In genomic region chr6:70724722-70725121, GRCm38 (mm10) we compare ENCODE assay signal across 25 mouse cellular contexts.
DNase-seq lines count a peak whose midpoint lies in the region; ATAC-seq and TF ChIP-seq lines count a peak whose summit lies in the region.
"Had no signal": no experiment of that assay in that cellular context is flagged by ENCODE, and none has a peak within 500 bp of the region (broad histone marks: within the 10 kb centered on the region; RNA-seq: fewer than 3 reads in every experiment).

No protein-coding gene starts in this region.

- H3K79me2 ChIP-seq in CH12.LX (replicated peaks; ENCODE audit: control insufficient read depth, extremely low read depth, insufficient read depth, poor library complexity, severe bottlenecking), result peaks cover 39% of the 10 kb centered on the region

- dilution Hi-C loops in CH12.LX (cut with MboI; ENCODE audit: extremely low pct_ligation_motif_present, extremely low pct_unique_long_range_greater_than_20kb, low sequenced_read_pairs), result no loop called here

- H3K27me3 ChIP-seq in CH12.LX (replicated peaks), result no peaks in the 10 kb centered on the region
- H3K27me3 ChIP-seq in small intestine, adult 2 months (ENCODE audit: control insufficient read depth, insufficient read depth, low read length), result no peaks in the 10 kb centered on the region
- H3K27me3 ChIP-seq in kidney, embryonic 14.5 days (ENCODE audit: control insufficient read depth, insufficient read depth, low read length), result no peaks in the 10 kb centered on the region
- H3K27me3 ChIP-seq: embryonic facial prominence, embryonic 13.5 days; embryonic facial prominence, embryonic 15.5 days; forebrain, embryonic 12.5 days had no signal

- TF ChIP-seq RAD21 in CH12.LX (IDR thresholded peaks at IDR 0.05; ENCODE audit: low read depth, low read length), result no peak

- H3K4me1 ChIP-seq in CH12.LX (ENCODE audit: control insufficient read depth in 1 of 2, insufficient read depth in 2 of 2), result peaks cover 15 to 39% of the 10 kb centered on the region in 2 experiments
- H3K4me1 ChIP-seq in small intestine, adult 2 months (ENCODE audit: control insufficient read depth, insufficient read depth, insufficient read length, low read length), result no peaks in the 10 kb centered on the region
- H3K4me1 ChIP-seq in kidney, embryonic 14.5 days (ENCODE audit: control insufficient read depth, insufficient read depth, low read length), result no peaks in the 10 kb centered on the region
- H3K4me1 ChIP-seq: embryonic facial prominence, embryonic 13.5 days; embryonic facial prominence, embryonic 15.5 days; forebrain, embryonic 10.5 days; forebrain, embryonic 12.5 days had no signal

- H3K9ac ChIP-seq in CH12.LX (ENCODE audit: insufficient read depth, low read depth), result peak overlapping the region; percentile 100
- H3K9ac ChIP-seq in kidney, embryonic 14.5 days (ENCODE audit: low read depth, low read length), result no peak overlapping the region
- H3K9ac ChIP-seq: embryonic facial prominence, embryonic 13.5 days; embryonic facial prominence, embryonic 15.5 days; forebrain, embryonic 12.5 days had no signal

- TF ChIP-seq POLR2A in CH12.LX (IDR thresholded peaks at IDR 0.05; ENCODE audit: low read depth, low read length), result peak; percentile 61; the same call in 1 of the 2 replicates
- TF ChIP-seq POLR2A in small intestine, adult 2 months (IDR thresholded peaks at IDR 0.05; ENCODE audit: low read depth, low read length), result no peak

- H3K36me3 ChIP-seq in CH12.LX (replicated peaks in 1 of 2; ENCODE audit: control insufficient read depth in 1 of 2, insufficient read depth in 1 of 2, low read length in 1 of 2), result peaks cover 33 to 43% of the 10 kb centered on the region in 2 experiments
- H3K36me3 ChIP-seq in small intestine, adult 2 months (ENCODE audit: control insufficient read depth, insufficient read depth, low read length), result no peaks in the 10 kb centered on the region
- no peaks in the 10 kb centered on the region for H3K36me3 ChIP-seq in kidney, embryonic 14.5 days (ENCODE audit: control insufficient read depth, insufficient read depth, low read length)
- H3K36me3 ChIP-seq: embryonic facial prominence, embryonic 13.5 days; embryonic facial prominence, embryonic 15.5 days; forebrain, embryonic 10.5 days; forebrain, embryonic 12.5 days had no signal

- in situ Hi-C loops in CH12.LX (cut with MboI; ENCODE audit: low pct_ligation_motif_present, low pct_unique_long_range_greater_than_20kb, low sequenced_read_pairs), result no loop called here

- ATAC-seq in kidney, embryonic 14.5 days (ENCODE audit: low FRiP score, low TSS enrichment), result no peak
- ATAC-seq: forebrain, embryonic 14.5 days; forebrain, embryonic 16.5 days; Patski had no signal

- peak overlapping the region; percentile 96 for H3K27ac ChIP-seq in CH12.LX (ENCODE audit: insufficient read depth, low read depth)
- no peak overlapping the region for H3K27ac ChIP-seq in small intestine, adult 2 months (ENCODE audit: insufficient read depth, low read depth, low read length)
- no peak overlapping the region for H3K27ac ChIP-seq in kidney, embryonic 14.5 days (ENCODE audit: low read depth, low read length)
- H3K27ac ChIP-seq: embryonic facial prominence, embryonic 13.5 days; embryonic facial prominence, embryonic 15.5 days; forebrain, embryonic 10.5 days; forebrain, embryonic 12.5 days had no signal

- no peaks in the 10 kb centered on the region for H3K9me3 ChIP-seq in CH12.LX (replicated peaks; ENCODE audit: low read length)
- H3K9me3 ChIP-seq in kidney, embryonic 14.5 days (ENCODE audit: control insufficient read depth, low read length), result no peaks in the 10 kb centered on the region
- H3K9me3 ChIP-seq: embryonic facial prominence, embryonic 13.5 days; embryonic facial prominence, embryonic 15.5 days; forebrain, embryonic 10.5 days; forebrain, embryonic 12.5 days had no signal

- no peak overlapping the region for H3K4me2 ChIP-seq in CH12.LX (ENCODE audit: insufficient read depth, low read depth, poor library complexity, severe bottlenecking)
- H3K4me2 ChIP-seq in kidney, embryonic 14.5 days (replicated peaks; ENCODE audit: low read depth, low read length), result no peak overlapping the region
- H3K4me2 ChIP-seq: embryonic facial prominence, embryonic 13.5 days; embryonic facial prominence, embryonic 15.5 days; forebrain, embryonic 12.5 days had no signal

- peak overlapping the region; percentile 77 to 83 (median 77) for H3K4me3 ChIP-seq in CH12.LX (replicated peaks in 1 of 3; ENCODE audit: low read depth in 2 of 3, low read length in 2 of 3, poor library complexity in 1 of 3)
- peak overlapping the region; percentile 17; the same call in 1 of the 2 replicates for H3K4me3 ChIP-seq in small intestine, adult 2 months (ENCODE audit: low read depth, low read length)
- no peak overlapping the region for H3K4me3 ChIP-seq in kidney, embryonic 14.5 days (ENCODE audit: low read length)
- H3K4me3 ChIP-seq: embryonic facial prominence, embryonic 13.5 days; embryonic facial prominence, embryonic 15.5 days; erythroblast, embryonic 14.5 days; forebrain, embryonic 10.5 days; forebrain, embryonic 12.5 days had no signal

- no peak for TF ChIP-seq CTCF in CH12.LX (conservative IDR thresholded peaks at IDR 0.05 in 1 of 2, IDR thresholded peaks at IDR 0.05 in 1 of 2; ENCODE audit: low read depth in 2 of 2, low read length in 2 of 2)
- TF ChIP-seq CTCF in small intestine, adult 2 months (IDR thresholded peaks at IDR 0.05; ENCODE audit: extremely low read depth, insufficient read length, insufficient replicate concordance, low read depth, low read length), result no peak

- TF ChIP-seq EP300 in CH12.LX (IDR thresholded peaks at IDR 0.05; ENCODE audit: low read length), result no peak

- peak; percentile 84 for DNase-seq in heart, adult 11 months
- no peak for DNase-seq in heart, postnatal 10 days
- DNase-seq in A20 (ENCODE audit: low read depth, low spot score), result peak; percentile 56
- DNase-seq in CH12.LX (ENCODE audit: extremely low read depth), result no peak
- no peak for DNase-seq in ovary, postnatal 10 days (ENCODE audit: low spot score)
- no peak for DNase-seq in left cerebral cortex, adult 9 months (ENCODE audit: low spot score in 2 of 2)
- DNase-seq: adrenal gland, adult 2 months; adrenal gland, postnatal 10 days; adrenal gland, postnatal 25 days; cerebellum, adult 11-12 months; cerebellum, adult 8-10 months; cerebellum, adult 9-11 months; cerebellum, postnatal 14 days; cerebellum, postnatal 36 days; embryo, embryonic 11 days had no signal

- intact Hi-C loops in heart, postnatal 10 days (cut with DNase I), result no loop called here

- 88% methylated on average over 13 of the region's 13 CpGs for WGBS in small intestine, adult 2 months
- WGBS in kidney, embryonic 14.5 days, result 91% methylated on average over 13 of the region's 13 CpGs

TF ChIP-seq in CH12.LX, 34 proteins besides CTCF, POLR2A, EP300 and RAD21:
- TF ChIP-seq TCF12 (IDR thresholded peaks at IDR 0.05; ENCODE audit: low read depth, low read length) (no peak), ZNF384 (IDR thresholded peaks at IDR 0.05; ENCODE audit: low read depth, low read length) (no peak), PAX5 (IDR thresholded peaks at IDR 0.05; ENCODE audit: low read length) (no peak), CHD2 (IDR thresholded peaks at IDR 0.05; ENCODE audit: low read length) (no peak), ELF1 (IDR thresholded peaks at IDR 0.05; ENCODE audit: low read depth, low read length) (no peak), BHLHE40 (IDR thresholded peaks at IDR 0.05; ENCODE audit: low read depth, low read length) (no peak), MYC (IDR thresholded peaks at IDR 0.05; ENCODE audit: low read depth, low read length) (no peak), JUND (conservative IDR thresholded peaks at IDR 0.05; ENCODE audit: low read depth, low read length) (no peak), NELFE (IDR thresholded peaks at IDR 0.05; ENCODE audit: low read depth, low read length) (no peak), MAX (IDR thresholded peaks at IDR 0.05; ENCODE audit: low read length) (no peak), MAFK (IDR thresholded peaks at IDR 0.05; ENCODE audit: insufficient replicate concordance, low read length) (no peak), SMC3 (IDR thresholded peaks at IDR 0.05; ENCODE audit: low read depth, low read length) (no peak)

Comparison
In these comparisons a context has a peak if more than half of its experiments do, and no peak if none do; other contexts are left out.
1. DNase-seq: peak in heart, adult 11 months (single experiment) and A20 (single experiment); none in heart, postnatal 10 days (0 of 2), CH12.LX (single experiment), ovary, postnatal 10 days (single experiment) and left cerebral cortex, adult 9 months (0 of 2).